Mouse (Mus musculus) stomach, postnatal 0 days (tissue): Measurements from ENCODE around the gene Stxbp4.

Experiments
- CTCF ChIP-seq: IDR thresholded peaks from 2 replicates; pipeline ENCODE4 v1.5.1; 2016; ENCODE audit warnings: antibody characterized with exemption, low read depth, mild to moderate bottlenecking, moderate library complexity
- EP300 ChIP-seq: optimal IDR thresholded peaks from 2 replicates; pipeline ENCODE3; 2016; ENCODE audit warnings: antibody characterized with exemption

GRCm38 (mm10) chr11:90489166-90489565 is 148.7 kb downstream of the Stxbp4 start:
- no peak for TF ChIP-seq CTCF
- no peak for TF ChIP-seq EP300
